Mouse (Mus musculus) heart, embryonic 10.5 days (tissue): ENCODE data around the gene Prr27. TPM values are rescaled to one million over a fixed set of nuclear protein-coding genes. Genes with fewer than 3 reads are reported as not detected.

Experiments
- DNase-seq: peaks from one replicate; pipeline ENCODE4 v3.0.0-alpha.2; 2017; ENCODE audit warnings: low spot score
- H3K27ac ChIP-seq: fragments of 300-500 bp; sonication (generic); 2 replicates; pipeline ENCODE4 v1.5.1; 2016; ENCODE audit warnings: mild to moderate bottlenecking
- H3K27me3 ChIP-seq: fragments of 300-500 bp; sonication (generic); 2 replicates; pipeline ENCODE4 v1.6.1; 2016; ENCODE audit warnings: mild to moderate bottlenecking; ENCODE audit not compliant: poor library complexity, insufficient read depth, severe bottlenecking
- H3K36me3 ChIP-seq: fragments of 300-500 bp; sonication (generic); 2 replicates; pipeline ENCODE4 v1.6.1; 2016; ENCODE audit warnings: mild to moderate bottlenecking, moderate library complexity
- H3K4me1 ChIP-seq: fragments of 300-500 bp; sonication (generic); 2 replicates; pipeline ENCODE4 v1.6.1; 2016; ENCODE audit warnings: mild to moderate bottlenecking
- H3K4me3 ChIP-seq: fragments of 300-500 bp; sonication (generic); 2 replicates; pipeline ENCODE4 v1.5.1; 2016; ENCODE audit warnings: mild to moderate bottlenecking, moderate library complexity
- H3K9me3 ChIP-seq: fragments of 300-500 bp; sonication (generic); 2 replicates; pipeline ENCODE4 v1.6.1; 2016; ENCODE audit warnings: mild to moderate bottlenecking, moderate library complexity
- WGBS: fragments of 180-500 bp; shearing (Covaris S2); methylation state at CpG from one replicate; pipeline ENCODE4 v1.1.7; 2016; 5-methylcytosine and 5-hydroxymethylcytosine counted together
- polyA plus RNA-seq: library from polyadenylated mRNA; unstranded; fragments of >200 nt; fragmentation: Nextera tagmentation; extraction: Ambion mirVana; gene quantifications from 2 replicates; pipeline ENCODE4 v1.2.1, GENCODE M21; 2016

The Prr27 gene
- polyA plus RNA-seq = not detected in 2 replicates

DNA sequence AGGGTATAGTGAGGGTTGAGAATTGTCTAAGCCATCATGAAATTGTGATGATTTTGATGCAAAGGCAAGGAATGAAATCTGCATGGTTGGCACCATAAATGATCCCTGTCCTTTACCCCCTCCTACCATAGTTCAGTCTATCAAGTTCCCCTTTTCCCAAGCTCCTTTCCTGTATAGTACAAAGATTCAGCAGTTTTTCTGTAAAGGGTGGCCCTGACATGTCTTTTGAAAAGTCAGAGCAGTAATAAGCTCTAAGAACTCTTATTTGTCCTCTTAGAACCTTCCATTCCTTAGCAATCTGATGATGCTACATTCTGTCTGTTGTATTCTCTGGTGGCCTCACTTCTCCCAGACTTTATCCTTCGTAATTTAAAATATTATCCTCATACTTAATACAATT is at the start of gene Prr27:
Gene Prr27 (plus strand): TSS at position 301 of the 400 bp plus-strand sequence.
- no peaks in the 10 kb centered on the region for H3K27me3 ChIP-seq
- WGBS = 64% methylated on average over 1 of the region's 1 CpGs
- no peak for DNase-seq
- H3K9me3 ChIP-seq = no peaks in the 10 kb centered on the region
- H3K4me3 ChIP-seq = no peak within 1 kb of the TSS
- no peak within 1 kb of the TSS for H3K27ac ChIP-seq
- no peaks in the 10 kb centered on the region for H3K4me1 ChIP-seq
- no peaks in the 10 kb centered on the region for H3K36me3 ChIP-seq

DNA sequence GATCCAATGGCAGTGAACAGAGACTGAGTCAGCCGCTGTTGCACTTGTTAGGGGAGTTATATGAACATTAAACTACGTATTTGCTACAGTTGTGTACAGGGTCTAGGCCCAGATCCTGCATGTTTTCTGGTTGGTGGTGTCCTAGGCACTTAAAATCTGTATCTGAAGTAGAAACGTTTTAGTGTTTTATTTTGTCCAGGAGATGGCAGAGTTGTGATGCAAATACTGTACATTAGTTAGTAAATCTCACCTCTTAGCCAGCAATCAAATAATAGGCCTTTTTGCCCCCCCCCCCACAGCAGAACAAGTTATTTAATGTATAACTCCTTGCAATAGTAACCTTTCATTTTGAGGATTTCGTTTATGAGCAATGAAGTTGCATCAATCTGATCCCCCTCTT is 42.8 kb upstream of the Prr27 start:
- Histone ChIP-seq H3K36me3 (no peaks in the 10 kb centered on the region), H3K4me1 (no peaks in the 10 kb centered on the region), H3K9me3 (no peaks in the 10 kb centered on the region), H3K4me3 (no peak overlapping the region), H3K27me3 (no peaks in the 10 kb centered on the region), H3K27ac (no peak overlapping the region)
- DNase-seq = no peak
- WGBS = 54% methylated on average over 4 of the region's 4 CpGs

DNA sequence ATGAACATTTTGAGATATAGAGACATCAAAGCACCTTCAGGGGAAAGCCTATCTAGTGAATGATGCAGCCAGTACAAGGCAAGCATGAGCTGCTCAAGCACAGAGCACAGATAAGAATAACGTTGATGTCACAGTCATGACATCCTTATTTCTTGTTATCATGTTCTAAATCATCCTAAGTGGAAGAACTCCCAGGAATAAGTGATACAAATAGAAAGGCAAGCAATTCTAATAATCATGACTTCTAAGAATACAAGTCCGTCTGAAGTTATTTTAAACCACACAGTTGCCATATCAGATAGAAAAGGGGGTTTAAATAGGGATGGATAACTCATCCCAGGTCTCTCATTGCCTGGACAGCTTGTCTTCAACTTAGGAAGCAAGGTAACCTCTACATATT is 17.7 kb upstream of the Prr27 start, which contains the start of gene Csn1s2b:
Gene Csn1s2b (plus strand): TSS at position 301 of the 400 bp plus-strand sequence.
- 67% methylated on average over 2 of the region's 2 CpGs for WGBS
- H3K27me3 ChIP-seq = no peaks in the 10 kb centered on the region
- DNase-seq = no peak

DNA sequence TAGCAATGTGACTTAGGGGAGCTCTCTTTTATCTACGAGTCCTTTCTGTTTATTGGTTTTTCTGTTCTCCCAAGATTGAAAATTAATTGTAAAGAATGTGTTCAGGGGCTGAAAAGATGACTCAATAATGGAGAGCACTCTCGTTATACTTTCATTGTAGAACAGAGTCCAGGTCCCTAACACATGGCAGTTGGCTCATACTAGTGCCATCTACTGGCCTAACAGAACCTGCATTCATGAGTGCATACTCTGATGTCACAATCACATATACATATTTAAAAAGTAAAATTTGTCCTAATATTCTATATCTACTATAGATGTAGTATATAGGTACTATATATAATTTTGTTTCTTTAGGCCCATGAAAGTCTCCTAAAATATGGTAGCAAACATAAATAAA is 16.2 kb upstream of the Prr27 start:
- Histone ChIP-seq H3K27ac (no peak overlapping the region), H3K4me1 (no peaks in the 10 kb centered on the region), H3K27me3 (no peaks in the 10 kb centered on the region), H3K9me3 (no peaks in the 10 kb centered on the region), H3K4me3 (no peak overlapping the region), H3K36me3 (no peaks in the 10 kb centered on the region)
- 66% methylated on average over 2 of the region's 2 CpGs for WGBS
- DNase-seq = no peak

More for the DNA sequence above, 17.7 kb upstream of the Prr27 start, which contains the start of gene Csn1s2b:
- H3K27ac ChIP-seq = no peak within 1 kb of the TSS
- H3K4me1 ChIP-seq = no peaks in the 10 kb centered on the region
- H3K4me3 ChIP-seq = no peak within 1 kb of the TSS
- no peaks in the 10 kb centered on the region for H3K9me3 ChIP-seq
- no peaks in the 10 kb centered on the region for H3K36me3 ChIP-seq

DNA sequence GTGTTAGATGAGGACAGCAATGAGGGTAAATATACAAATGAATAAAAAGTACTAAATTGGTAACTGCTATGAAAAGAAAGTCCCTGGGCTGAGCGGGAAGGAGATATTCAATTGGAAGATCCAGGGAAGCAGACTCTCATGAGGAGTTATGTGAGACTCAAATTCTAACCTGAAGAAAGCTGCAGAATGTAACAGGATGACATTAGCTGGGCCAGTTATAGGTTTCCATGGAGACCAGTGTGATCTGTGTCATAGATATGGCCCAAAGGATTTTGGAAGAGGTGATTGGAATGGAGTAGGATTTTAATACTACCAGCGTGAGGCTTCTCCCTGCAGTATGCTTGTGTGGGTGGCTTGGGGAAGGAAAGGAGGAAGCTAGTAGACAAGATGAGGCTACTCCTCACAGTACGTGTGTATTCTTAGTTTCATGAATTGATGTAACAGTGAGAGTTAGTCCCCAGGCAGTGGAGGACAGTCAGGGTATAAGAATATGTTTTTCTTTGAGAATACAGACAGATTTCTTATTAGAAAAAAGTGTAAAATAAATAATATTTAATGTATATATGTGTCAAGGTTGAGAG is 29.7 kb downstream of the Prr27 start:
- DNase-seq = no peak
- H3K4me1 ChIP-seq = no peaks in the 10 kb centered on the region
- WGBS = 75% methylated on average over 3 of the region's 3 CpGs

DNA sequence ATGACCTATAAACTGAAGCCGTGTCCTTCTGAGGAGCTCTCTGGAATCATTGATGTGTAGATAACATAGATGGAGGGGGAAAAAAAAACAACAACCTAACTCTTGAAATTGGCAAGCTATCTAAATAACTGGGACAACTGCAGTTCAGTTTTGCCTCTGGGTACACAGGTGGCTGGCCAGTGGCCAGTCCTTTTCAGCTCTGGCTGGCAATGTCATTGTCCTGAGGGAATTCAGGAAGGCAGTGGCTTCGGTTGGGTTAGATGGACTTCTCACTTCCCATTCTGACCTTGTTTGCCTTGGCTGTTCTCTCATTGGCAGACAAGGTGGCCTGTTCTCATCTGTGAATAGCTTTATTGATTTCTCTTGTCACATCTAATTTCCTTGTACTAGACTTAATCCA is 44.6 kb downstream of the Prr27 start:
- Histone ChIP-seq H3K9me3 (no peaks in the 10 kb centered on the region), H3K4me3 (no peak overlapping the region), H3K27me3 (no peaks in the 10 kb centered on the region), H3K27ac (no peak overlapping the region), H3K36me3 (no peaks in the 10 kb centered on the region), H3K4me1 (no peaks in the 10 kb centered on the region)
- WGBS = 80% methylated on average over 2 of the region's 2 CpGs
- no peak for DNase-seq

More for the DNA sequence above, 29.7 kb downstream of the Prr27 start:
- H3K36me3 ChIP-seq = no peaks in the 10 kb centered on the region
- H3K27ac ChIP-seq = no peak overlapping the region
- no peak overlapping the region for H3K4me3 ChIP-seq
- no peaks in the 10 kb centered on the region for H3K27me3 ChIP-seq
- no peaks in the 10 kb centered on the region for H3K9me3 ChIP-seq

DNA sequence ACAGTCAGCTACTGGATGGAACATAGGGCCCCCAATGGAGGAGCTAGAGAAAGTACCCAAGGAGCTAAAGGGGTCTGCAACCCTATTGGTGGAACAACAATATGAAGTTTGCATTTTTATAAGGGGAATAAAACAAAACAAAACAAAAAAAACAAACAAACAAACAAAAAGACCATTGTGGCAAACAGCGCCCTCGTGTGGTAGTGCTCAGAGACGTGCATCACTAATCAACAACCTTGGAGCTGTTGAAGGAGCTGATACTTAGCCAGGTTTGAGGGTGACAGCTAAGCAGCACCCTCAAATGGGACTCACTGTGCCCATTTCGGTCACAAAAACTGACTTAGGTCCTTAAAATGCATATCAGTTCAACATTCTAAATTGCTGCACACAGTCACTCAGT is 45.9 kb downstream of the Prr27 start:
- H3K4me3 ChIP-seq = no peak overlapping the region
- no peaks in the 10 kb centered on the region for H3K4me1 ChIP-seq
- DNase-seq = no peak
- no peaks in the 10 kb centered on the region for H3K27me3 ChIP-seq
- H3K27ac ChIP-seq = no peak overlapping the region
- no peaks in the 10 kb centered on the region for H3K9me3 ChIP-seq
- no peaks in the 10 kb centered on the region for H3K36me3 ChIP-seq
- 32% methylated on average over 4 of the region's 4 CpGs for WGBS

DNA sequence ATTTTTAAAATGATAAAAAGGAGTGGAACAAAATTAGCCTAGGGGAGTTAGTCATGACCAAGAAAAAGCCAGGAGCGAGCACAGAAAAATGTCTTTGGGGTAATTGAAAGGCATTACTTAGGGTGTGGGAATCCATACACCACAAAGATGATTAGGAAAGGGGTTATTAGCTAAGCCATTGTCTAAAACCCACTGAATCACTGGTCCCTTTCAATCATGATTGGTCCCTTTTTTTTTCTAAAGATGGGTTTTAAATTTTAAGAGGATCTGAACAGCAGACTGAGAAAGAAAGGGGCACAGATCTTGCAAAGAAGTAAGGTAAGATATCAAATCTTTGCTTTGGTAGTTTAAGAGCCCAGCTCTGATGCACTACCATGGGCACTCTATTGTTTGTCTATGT is 59.2 kb downstream of the Prr27 start, which contains the start of gene Odam:
Gene Odam (plus strand): TSS at position 301 of the 400 bp plus-strand sequence.
- 88% methylated on average over 1 of the region's 1 CpGs for WGBS
- Histone ChIP-seq H3K4me3 (no peak within 1 kb of the TSS), H3K36me3 (no peaks in the 10 kb centered on the region), H3K27ac (no peak within 1 kb of the TSS), H3K4me1 (no peaks in the 10 kb centered on the region), H3K9me3 (no peaks in the 10 kb centered on the region), H3K27me3 (no peaks in the 10 kb centered on the region)
- DNase-seq = no peak

Other genes starting within 250 kb of the Prr27 start
- gene Sult1e1, start 234.1 kb upstream of the Prr27 start, polyA plus RNA-seq = 0.15 TPM in 1 of 2 replicates, not detected in the other
- not detected in 2 replicates for gene Csn1s1, start 159.5 kb upstream of the Prr27 start, polyA plus RNA-seq
- not detected in 2 replicates for gene Csn2, start 126.1 kb upstream of the Prr27 start, polyA plus RNA-seq
- gene Csn1s2a, start 51.1 kb upstream of the Prr27 start, polyA plus RNA-seq = not detected in 2 replicates
- not detected in 2 replicates for gene Csn1s2b, start 17.6 kb upstream of the Prr27 start, polyA plus RNA-seq
- gene Odam, start 59.3 kb downstream of the Prr27 start, polyA plus RNA-seq = not detected in 2 replicates
- 0.20 and 0.26 TPM in 2 replicates for gene Csn3, start 99.9 kb downstream of the Prr27 start, polyA plus RNA-seq
- not detected in 2 replicates for gene 2310003L06Rik, start 143.8 kb downstream of the Prr27 start, polyA plus RNA-seq
- gene Gm28434, start 143.8 kb downstream of the Prr27 start, polyA plus RNA-seq = not detected in 2 replicates
- not detected in 2 replicates for gene Cabs1, start 153.8 kb downstream of the Prr27 start, polyA plus RNA-seq
- gene Smr3a, start 176.9 kb downstream of the Prr27 start, polyA plus RNA-seq = not detected in 2 replicates